Mouse (Mus musculus) large intestine, adult 2 months (tissue): ENCODE results near the gene Swsap1. TPM values are rescaled to one million over a fixed set of nuclear protein-coding genes. Genes with fewer than 3 reads are reported as not detected.
A peak's percentile ranks its signal among the peaks of the same experiment; 100 is the strongest.

Experiments
- DNase-seq: peaks from one replicate; pipeline ENCODE4 v3.0.0-alpha.2; 2012; ENCODE audit warnings: low read depth, low spot score
- WGBS: fragments of 180-500 bp; shearing (Covaris S2); methylation state at CpG from one replicate; pipeline ENCODE4 v1.1.7; 2018; 5-methylcytosine and 5-hydroxymethylcytosine counted together
- polyA plus RNA-seq: library from polyadenylated mRNA; depleted of rRNA; stranded (reverse); fragments of >200 nt; gene quantifications from 2 replicates; pipeline ENCODE4 v1.2.3, GENCODE M21; 2012

Swsap1 gene
- polyA plus RNA-seq, 1 experiment: 8.0 TPM

DNA sequence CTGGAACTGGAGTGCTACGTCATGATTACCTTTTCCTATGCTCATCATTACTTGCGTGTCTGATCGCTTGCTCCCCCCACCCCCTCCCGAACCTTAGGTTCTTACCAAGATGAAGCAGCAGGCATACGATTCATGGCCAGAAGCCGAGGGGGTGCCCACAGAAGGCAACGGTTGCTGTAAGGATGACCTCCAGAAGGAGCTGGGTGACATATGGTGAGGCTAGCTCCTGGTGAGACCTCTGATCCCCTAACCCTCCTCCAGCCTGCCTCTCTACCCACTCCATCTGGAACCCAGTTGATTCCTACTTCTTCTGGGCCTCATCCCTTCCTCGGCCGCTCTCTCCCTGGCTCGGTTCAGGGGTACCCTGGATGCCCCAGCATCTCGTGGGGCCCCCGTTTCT lies 21.5 kb upstream of the Swsap1 start:
- no peak for DNase-seq
- 93% methylated on average over 12 of the region's 12 CpGs for WGBS

DNA sequence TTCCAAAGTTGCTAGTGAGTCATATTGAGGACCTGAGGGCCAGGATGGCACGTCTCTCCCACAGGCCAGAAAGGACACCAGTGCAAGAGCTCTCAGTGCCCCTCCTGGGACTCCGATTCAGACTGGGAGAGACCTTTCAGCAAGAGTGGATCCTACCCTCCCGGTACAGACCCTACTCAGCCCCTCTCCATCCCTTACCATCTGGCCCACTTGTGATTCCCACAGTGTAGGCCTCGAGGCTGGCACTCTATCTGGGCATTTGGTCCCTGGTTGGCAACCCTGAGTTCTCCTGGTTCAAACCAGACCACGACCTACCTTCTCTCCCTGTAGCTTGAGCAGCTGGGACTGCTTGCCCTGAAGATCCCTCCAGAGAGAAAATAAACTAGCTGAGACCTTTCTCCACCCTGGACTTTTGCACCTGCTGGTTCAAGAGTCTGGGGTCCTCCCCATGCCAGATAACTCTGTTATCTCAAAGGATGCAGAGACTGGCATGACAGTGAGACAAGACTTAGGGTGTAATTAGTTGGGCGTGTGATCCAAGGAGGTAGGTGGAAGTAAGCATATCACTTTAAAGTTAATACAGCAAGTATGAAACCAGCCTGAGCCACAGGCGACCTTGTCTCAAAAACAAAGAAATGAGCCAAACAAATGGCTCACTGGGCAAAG lies 20.0 kb upstream of the Swsap1 start:
- no peak for DNase-seq

DNA sequence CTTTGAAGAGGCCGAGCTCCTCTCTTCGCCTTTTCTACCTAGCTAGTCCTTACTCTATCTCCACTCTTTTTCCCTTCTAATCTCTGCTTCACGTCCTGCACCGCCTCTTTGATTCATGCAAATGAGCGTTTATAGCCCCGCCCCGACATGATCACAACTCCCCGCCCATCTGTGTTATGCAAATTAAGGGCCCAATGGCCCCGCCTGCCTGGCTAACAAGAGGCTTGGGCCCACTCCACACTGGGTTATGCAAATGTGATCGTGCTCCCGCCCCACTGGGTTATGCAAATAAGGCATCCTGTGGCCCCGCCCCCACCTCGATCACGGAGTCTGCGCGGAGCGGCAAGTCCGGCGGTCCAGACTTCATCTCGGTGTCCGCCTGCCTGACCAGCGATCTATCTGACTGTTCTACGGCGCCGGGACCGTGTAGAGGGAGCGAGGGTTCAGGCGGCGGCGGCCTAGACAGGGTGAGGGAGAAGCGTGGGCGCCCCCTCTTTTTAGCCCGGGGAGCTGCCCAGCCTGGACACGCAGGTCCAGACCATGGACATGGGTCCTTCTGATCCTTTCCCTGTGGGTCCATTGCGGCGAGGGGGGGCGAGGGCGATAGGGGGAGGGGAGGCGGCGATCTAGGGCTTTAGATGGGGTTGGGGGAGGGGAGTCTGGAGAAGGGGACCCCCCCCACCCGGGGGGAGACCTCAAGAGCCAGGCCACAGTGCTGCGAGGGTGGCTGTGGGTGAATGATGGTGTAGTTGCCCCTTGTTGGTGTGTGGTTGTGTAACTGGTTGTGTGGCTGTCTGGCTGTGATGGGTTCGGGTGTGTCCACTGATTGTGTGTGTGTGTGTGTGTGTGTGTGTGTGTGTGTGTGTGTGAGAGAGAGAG lies 18.6 kb upstream of the Swsap1 start, which contains the start of gene Plppr2:
Gene Plppr2 (plus strand): TSS at position 342 of the 879 bp plus-strand sequence.
- peak; percentile 71 for DNase-seq
- 3% methylated on average over 43 of the region's 43 CpGs for WGBS

More for the DNA sequence above, 20.0 kb upstream of the Swsap1 start:
- WGBS: 84% methylated on average over 7 of the region's 7 CpGs

DNA sequence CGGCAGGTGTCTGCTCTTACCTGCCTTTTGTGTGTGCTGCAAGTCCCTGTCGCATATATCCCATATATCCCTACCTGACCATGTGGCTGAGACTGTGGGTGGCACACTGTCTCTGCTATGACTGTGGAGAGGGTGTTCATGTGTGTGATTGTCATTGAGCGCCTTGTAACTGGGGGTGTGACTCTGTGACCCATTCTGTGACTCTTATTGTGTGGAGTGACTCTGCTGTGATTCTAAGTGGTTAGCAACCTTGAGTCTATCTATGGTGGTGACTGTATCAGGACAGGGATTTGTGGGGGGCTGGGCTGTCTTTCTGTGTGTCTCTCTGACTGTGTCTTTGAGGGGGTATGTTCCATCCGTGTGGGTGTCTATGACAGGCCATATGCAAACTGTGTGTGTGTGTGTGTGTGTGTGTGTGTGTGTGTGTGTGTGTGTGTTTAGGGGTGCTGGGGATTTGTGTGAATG lies 17.8 kb upstream of the Swsap1 start:
- no peak for DNase-seq
- 93% methylated on average over 4 of the region's 4 CpGs for WGBS

DNA sequence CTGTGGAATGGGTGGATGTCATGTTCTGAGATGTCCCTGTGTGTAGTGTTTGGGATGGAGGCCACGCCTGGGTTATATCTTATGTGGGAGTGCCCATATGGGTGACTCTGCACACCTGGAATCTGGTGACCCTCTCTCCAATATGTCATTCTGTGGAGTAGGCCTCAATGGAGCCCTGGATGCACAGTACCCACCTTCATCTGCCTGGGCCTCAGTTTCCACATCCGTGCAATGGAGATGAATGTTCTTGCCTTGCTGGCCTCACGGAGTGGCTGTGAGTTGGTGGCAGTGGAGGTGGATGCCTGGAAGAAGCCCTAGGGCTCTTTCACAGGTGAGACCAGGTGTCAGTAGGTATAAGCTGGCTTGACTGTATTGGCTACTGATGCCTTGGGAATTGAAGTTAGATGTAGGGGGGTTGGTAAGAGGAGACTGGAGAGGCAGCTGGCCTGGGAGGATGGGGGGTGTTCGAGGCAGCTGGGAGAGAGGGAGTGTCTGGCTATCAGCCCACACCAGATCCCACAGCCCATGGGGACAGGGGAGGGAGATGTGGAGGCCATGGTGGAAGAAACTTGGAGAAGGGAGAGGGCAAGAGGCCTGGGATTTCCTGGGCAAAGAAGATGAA lies 17.2 kb upstream of the Swsap1 start:
- DNase-seq: no peak
- 87% methylated on average over 4 of the region's 4 CpGs for WGBS

DNA sequence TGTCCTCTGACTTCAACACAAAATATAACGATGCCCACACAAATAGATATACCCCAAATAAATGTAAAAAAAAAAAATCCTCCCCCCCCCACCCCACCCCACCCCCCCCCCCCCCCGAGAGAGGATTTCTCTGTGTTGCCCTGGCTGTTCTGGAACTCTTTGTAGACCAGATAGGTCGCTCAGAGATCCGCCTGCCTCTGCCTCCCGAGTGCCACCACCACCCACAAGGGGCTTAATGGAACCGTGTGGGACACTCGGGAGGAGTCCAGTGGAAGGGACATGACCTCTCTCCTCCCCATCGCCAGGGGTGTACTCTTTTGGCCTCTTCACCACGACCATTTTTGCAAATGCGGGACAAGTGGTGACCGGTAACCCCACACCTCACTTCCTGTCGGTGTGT lies 12.5 kb upstream of the Swsap1 start:
- WGBS: 68% methylated on average over 12 of the region's 12 CpGs

DNA sequence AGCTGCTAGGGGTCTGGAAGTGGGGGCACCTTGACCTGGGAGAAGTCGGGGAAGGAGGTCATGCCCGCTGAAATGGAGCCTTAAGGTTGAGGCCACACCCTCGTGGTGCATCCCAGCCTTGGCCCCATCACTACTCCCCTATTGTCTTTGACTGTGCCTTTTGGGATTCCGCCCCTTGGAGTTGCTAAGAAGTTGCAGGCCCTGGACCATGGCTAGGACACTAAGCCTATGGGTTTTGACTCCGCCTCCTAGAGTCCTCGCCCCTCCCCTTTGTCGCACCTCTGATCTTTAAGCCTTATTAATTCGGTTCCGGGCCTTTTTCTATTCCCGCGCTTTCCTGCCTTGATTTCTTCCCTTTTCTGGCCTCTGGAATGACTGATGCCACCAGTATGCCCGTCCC lies 11.9 kb upstream of the Swsap1 start:
- 51% methylated on average over 12 of the region's 12 CpGs for WGBS
- no peak for DNase-seq

More for the DNA sequence above, 12.5 kb upstream of the Swsap1 start:
- DNase-seq: no peak

DNA sequence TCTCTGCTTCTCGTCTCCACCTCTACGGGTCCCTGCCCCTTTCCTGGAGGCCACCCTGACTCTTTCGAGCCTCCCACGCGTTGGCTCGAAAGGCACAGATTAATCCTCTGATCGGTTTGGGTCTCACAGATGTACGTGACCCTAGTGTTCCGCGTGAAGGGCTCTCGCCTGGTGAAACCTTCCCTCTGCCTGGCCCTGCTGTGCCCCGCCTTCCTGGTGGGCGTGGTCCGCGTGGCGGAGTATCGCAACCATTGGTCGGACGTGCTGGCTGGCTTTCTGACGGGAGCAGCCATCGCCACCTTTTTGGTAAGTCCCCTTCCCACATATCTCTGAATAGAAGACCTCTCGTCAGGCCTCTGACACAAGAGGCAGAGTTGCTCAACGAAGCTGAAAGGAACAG lies 11.3 kb upstream of the Swsap1 start:
- 21% methylated on average over 23 of the region's 23 CpGs for WGBS
- DNase-seq: no peak

DNA sequence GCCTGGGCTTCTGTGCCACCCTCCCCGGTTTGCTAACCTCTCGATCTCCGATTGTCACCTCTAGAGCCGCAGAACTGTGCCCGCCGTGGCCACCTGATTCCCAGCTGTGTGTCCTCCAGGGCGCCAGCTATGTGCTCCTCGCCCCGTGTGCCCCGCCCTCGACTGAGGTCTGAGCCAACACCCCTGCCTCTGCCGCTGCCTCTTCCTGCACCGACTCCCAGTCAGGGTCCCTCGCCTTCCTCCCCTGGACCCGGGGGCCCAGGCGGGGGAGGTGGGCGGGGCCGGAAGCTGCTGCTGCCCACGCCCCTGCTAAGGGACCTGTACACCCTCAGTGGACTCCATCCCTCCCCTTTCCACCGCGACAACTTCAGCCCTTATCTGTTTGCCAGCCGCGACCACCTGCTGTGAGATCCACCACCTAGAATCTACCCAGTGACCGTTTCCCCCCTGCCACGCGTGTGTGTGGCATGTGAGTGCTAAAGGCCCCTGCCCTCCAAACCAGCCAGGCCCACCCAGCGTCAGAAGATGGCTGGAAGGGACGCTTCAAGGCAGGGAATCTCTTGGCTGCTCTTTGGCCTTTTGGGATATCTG lies 7.9 kb upstream of the Swsap1 start:
- no peak for DNase-seq
- WGBS: 9% methylated on average over 28 of the region's 28 CpGs

DNA sequence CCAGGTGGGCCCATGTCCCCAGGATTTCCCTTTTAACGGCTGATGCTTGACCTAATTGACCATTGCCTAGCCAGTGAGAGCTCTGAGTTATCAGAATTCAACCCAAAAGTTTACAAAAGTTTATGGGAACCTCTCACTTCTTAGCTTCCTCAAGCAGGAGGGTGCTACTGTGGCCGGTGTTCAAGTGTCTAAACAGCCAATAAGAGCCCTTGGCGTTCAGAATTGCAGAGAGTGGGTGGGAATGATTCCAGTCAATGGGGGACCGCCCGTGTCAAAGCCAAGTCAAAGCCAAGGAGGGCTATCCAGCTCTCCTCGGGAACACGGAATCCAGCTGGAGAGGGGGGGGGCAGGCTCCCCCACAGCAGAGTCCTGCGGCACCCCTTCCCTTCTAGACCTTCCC lies 7.4 kb upstream of the Swsap1 start:
- DNase-seq: no peak
- WGBS: 57% methylated on average over 8 of the region's 8 CpGs

DNA sequence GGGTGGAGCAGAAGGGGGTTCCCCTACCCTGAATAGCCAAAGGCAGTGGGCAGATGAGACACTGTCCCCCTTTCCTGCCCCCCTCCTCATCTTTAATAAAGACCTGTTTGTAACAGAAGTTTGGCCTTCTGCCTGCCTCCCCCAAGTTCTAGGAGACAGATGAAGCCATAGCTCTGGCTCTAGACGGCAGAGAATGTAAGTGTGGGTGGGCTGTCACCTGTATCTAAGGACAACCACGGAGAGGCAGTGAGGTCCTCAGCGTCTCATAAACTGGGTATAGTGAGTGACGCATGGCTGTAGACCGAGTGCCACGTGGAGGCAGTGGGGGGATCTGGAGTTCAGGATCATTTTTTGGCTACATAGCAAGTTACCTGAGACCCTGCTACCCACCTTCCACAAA lies 6.8 kb upstream of the Swsap1 start:
- WGBS: 65% methylated on average over 6 of the region's 6 CpGs
- DNase-seq: no peak

DNA sequence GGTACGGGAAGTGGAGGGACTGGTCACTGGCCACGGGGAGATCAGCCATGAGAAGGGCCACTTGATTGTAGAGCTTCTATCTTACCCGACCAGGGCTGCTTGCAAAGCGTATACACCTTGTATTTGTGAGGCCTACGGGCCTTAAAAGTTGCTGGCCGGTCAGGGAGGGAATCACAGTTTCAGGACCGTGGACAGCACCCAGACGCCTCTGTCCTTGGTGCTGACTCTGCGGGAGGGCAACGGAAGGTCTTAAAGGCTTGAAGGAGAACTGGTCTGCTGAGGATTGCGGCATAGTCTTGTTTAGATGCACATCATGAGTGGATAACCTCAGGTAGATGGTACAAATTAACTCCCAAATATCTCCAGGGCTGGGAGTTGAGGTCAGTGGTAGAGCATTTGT lies 5.2 kb upstream of the Swsap1 start:
- no peak for DNase-seq
- 15% methylated on average over 11 of the region's 11 CpGs for WGBS

DNA sequence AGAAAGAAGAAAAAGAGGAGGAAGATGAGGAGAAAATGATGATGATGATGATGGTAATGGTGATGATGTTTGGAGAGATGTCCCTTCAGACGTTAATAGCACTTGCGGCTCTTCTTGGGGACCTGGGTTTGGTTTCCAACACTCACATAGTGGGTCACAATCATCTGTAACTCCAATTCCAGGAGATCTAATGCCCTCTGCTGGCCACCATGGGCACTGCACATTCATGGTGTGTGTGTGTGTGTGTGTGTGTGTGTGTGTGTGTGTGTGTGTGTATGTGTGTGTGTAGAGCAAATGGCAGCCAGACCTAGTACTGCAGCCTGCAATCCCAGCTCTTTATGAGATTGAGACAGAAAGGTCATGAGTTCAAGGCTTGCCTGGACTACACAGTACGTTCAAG lies 3.6 kb upstream of the Swsap1 start:
- 73% methylated on average over 3 of the region's 3 CpGs for WGBS
- DNase-seq: no peak

DNA sequence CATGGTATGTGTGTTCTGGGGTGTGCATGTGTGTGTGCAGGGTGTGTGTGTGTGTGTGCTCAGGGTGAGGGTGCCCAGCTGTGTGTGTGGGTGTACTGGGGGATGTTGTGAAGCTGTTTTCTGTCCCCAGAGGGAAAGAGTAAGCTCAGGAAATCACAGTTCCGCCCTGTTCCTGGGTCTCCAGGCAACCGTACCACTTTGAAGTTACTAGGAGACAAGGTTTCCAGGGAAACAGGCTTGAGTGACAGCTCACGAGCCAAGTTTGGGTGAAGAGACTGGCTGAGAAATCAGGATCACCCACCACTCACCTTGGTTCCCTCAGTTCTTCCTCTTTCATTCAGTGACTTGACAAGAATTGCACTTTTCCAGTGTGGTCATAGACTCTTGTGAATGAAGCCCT lies 2.0 kb upstream of the Swsap1 start:
- WGBS: 33% methylated on average over 3 of the region's 3 CpGs
- no peak for DNase-seq

DNA sequence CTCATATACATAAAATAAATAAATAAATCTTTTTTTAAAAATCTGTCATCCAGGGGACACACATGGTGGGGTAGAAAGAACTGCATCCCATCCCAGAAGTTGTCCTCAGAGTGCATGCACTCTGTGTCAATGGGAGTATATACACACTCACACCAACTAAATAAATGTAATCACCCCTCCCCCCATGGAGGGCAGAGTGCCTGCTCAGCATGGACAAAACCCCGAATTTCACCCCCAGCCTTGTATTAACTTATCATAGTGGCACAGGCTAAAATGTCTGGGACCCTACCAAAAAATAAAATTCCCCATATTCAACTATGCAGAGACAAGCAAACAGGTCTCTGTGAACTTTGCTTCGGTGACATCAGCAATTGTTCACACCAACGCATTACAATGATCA lies 920 bp upstream of the Swsap1 start:
- WGBS: 51% methylated on average over 3 of the region's 3 CpGs
- DNase-seq: no peak

DNA sequence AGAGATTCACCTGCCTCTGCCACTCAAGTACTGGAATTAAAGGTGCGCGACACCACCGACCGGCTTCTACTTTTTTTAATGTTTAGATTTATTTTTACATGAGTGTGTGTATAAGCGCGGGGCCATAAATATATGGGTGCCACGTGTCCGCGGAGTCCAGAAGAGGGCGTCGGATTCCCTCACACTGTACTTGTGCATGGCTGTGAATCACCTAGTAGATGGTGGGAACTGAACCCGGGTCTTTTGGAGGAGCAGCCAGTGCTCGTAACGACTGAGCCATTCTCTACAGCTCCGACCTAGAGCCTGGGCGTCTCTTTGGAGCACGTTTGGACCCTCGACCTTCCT lies 358 bp upstream of the Swsap1 start:
- DNase-seq: no peak
- under 1% methylated on average over 18 of the region's 18 CpGs for WGBS

DNA sequence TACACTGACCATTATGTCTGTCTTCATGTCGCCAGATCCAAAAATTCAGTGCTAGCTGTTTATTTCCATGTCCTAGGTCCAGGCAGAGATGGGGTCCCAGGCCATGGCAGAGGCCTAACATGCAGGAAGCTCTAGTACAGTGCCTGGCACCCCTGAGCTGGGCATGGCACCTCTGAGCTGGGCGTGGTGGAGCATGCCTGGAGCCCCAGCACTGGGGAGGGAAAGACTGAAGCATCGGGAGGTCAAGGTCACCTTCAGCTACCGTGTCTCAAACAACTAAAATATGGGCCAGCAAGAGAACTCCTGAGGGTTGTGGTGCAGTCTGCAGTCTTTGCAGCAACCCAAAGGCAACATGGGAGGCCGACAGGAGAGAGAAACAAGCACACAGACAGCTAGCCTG lies 2.8 kb downstream of the Swsap1 start:
- no peak for DNase-seq
- 69% methylated on average over 5 of the region's 5 CpGs for WGBS

DNA sequence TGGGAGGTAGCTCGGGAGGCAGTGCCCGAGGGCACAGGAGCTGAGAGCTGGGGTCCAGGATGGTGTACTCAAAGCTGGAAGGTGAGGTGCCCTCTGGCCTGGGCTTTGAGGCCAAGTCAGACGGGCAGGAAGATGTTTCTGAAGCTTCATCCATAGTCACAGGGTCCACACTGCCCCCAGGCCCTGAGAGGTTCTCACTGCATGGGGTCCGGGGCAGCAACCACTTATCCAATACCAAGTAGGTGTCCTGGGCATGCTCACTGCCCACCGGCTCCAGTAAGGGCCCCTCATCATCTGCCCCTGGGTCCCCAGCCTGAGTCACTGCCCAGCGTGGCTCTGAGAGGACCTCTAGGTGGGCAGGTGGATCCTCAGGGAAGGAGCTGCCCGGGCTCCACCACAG lies 3.7 kb downstream of the Swsap1 start:
- 92% methylated on average over 7 of the region's 7 CpGs for WGBS
- no peak for DNase-seq

DNA sequence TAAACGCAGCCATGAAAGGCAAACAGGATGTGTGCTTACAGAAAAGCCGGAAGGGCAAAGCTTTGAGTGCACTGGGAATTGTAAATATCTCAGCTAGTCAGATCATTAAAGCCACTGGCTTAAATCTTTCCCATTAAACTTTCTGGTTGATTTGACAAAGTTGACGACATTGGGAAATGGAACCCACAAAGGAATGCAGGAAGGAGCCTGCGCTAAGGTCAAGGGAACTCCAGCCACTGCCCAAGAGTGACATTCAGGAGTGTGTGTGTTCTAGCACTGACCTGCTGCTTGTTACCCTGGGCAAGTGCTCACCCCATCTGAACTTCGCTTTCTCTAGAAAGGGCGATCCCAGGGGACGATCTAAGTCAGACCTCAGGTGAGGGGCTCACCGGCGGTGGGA lies 4.6 kb downstream of the Swsap1 start:
- 60% methylated on average over 9 of the region's 9 CpGs for WGBS

DNA sequence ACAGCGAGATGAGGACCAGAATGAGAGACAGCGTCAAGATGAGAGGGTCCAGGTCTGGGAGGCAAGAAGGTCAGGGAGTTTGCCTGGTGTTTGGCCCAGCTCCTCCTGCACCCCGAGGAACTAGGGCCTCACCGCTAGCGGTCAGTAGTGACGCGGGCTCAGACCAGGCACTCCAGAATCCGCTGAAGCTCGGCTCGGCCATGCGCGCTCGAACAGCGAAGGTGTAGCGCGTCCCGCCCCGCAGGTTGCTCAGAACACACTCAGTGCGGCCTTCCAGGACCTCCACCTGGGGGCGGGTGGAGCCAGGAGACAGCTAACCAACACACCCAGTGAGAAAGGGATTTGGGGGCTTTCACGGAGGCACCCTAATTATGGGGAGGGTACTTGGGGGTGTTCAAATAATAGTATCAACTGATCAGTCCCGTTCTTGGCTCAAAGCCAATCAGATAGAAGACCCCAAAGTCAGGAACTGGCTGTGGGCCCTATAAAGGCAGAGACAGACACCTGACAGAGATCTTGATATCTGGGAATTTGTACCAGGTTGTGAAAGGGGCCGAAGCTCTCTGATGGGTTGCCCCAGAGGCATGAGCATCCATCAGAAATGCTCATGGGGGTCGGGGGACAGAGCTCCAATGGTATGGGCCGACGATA lies 5.1 kb downstream of the Swsap1 start:
- no peak for DNase-seq
- WGBS: 34% methylated on average over 26 of the region's 26 CpGs

More for the DNA sequence above, 4.6 kb downstream of the Swsap1 start:
- no peak for DNase-seq
